In genomic region chr2:130412775-130413174, GRCm38 (mm10) we compare ENCODE assay signal across 23 mouse cellular contexts. TPM values are rescaled to one million over a fixed set of nuclear protein-coding genes. Genes with fewer than 3 reads are reported as not detected.
"Had no signal": no experiment of that assay in that cellular context is flagged by ENCODE, and none has a peak within 500 bp of the region (broad histone marks: within the 10 kb centered on the region; RNA-seq: fewer than 3 reads in every experiment).

No protein-coding gene starts in this region.

- DNase-seq: lung, adult 18-20 months; lung, embryonic 14.5 days; lung, postnatal 10 days; lung, postnatal 4 days; midbrain, embryonic 14.5 days; right cerebral cortex, postnatal 14 days; spleen, adult 18-20 months; thymus, adult 18-20 months; thymus, postnatal 14 days; thymus, postnatal 36 days had no signal

- H3K4me1 ChIP-seq: neural tube, embryonic 15.5 days had no signal

- H3K4me3 ChIP-seq: midbrain, embryonic 10.5 days; midbrain, embryonic 12.5 days; myocyte; neural tube, embryonic 13.5 days; neural tube, embryonic 15.5 days had no signal

- ATAC-seq: midbrain, embryonic 16.5 days had no signal

- H3K4me2 ChIP-seq: lung, embryonic 14.5 days; midbrain, embryonic 12.5 days; neural tube, embryonic 13.5 days; neural tube, embryonic 15.5 days had no signal

- H3K9me3 ChIP-seq: midbrain, embryonic 10.5 days; midbrain, embryonic 12.5 days; neural tube, embryonic 13.5 days; neural tube, embryonic 15.5 days had no signal

- H3K36me3 ChIP-seq: midbrain, embryonic 10.5 days; midbrain, embryonic 12.5 days; neural tube, embryonic 13.5 days; neural tube, embryonic 15.5 days had no signal

- H3K27me3 ChIP-seq: midbrain, embryonic 12.5 days; neural tube, embryonic 13.5 days; neural tube, embryonic 15.5 days had no signal

- H3K9ac ChIP-seq: lung, embryonic 14.5 days; midbrain, embryonic 12.5 days; neural tube, embryonic 13.5 days; neural tube, embryonic 15.5 days had no signal

- H3K27ac ChIP-seq: midbrain, embryonic 10.5 days; midbrain, embryonic 12.5 days; neural tube, embryonic 13.5 days; neural tube, embryonic 15.5 days had no signal

RNA-seq across cellular contexts. Expression of gene Tmem239, which starts 6.5 kb away (rescaled TPM):
- total RNA-seq: megakaryocyte, adult 5-6 weeks; megakaryocyte-erythroid progenitor cell, adult 5-6 weeks had no signal
- polyA plus RNA-seq: lung, embryonic 14.5 days; lung, embryonic 16.5 days; midbrain, embryonic 12.5 days; midbrain, embryonic 14.5 days; midbrain, embryonic 16.5 days; myocyte; neural tube, embryonic 15.5 days; stomach, embryonic 14.5 days; stomach, embryonic 16.5 days; thymus, postnatal 0 days had no signal

RNA-seq across cellular contexts. Expression of gene 1700020A23Rik, which starts 7.7 kb away (rescaled TPM):
- total RNA-seq: megakaryocyte, adult 5-6 weeks; megakaryocyte-erythroid progenitor cell, adult 5-6 weeks had no signal
- polyA plus RNA-seq: lung, embryonic 14.5 days; lung, embryonic 16.5 days; midbrain, embryonic 10.5 days; midbrain, embryonic 14.5 days; myocyte; neural tube, embryonic 11.5 days; neural tube, embryonic 13.5 days; stomach, embryonic 14.5 days; stomach, embryonic 16.5 days; thymus, postnatal 0 days had no signal

RNA-seq across cellular contexts. Expression of gene Gm28372, which starts 7.7 kb away (rescaled TPM):
- total RNA-seq: megakaryocyte, adult 5-6 weeks; megakaryocyte-erythroid progenitor cell, adult 5-6 weeks had no signal
- polyA plus RNA-seq: lung, embryonic 14.5 days; lung, embryonic 16.5 days; midbrain, embryonic 10.5 days; midbrain, embryonic 14.5 days; neural tube, embryonic 11.5 days; neural tube, embryonic 13.5 days; stomach, embryonic 14.5 days; stomach, embryonic 16.5 days; thymus, postnatal 0 days had no signal
